Mouse (Mus musculus): ENCODE results near the gene Tbc1d24.

- TF ChIP-seq POLR2A (IDR thresholded peaks at IDR 0.05; ENCODE audit: insufficient read depth, low read depth, low read length) (no peak), CTCF (IDR thresholded peaks at IDR 0.05) (no peak)
These were observed 73.8 kb downstream of the Tbc1d24 start for GRCm38 (mm10) chr17:24131570-24131969.

Measured in heart, adult 2 months (tissue).